Mouse (Mus musculus): Measurements from ENCODE around the gene Clec16a.

Gene Clec16a

GRCm38 (mm10) chr16:10675612-10676011, 130.5 kb downstream of the Clec16a start:
- DNase-seq (ENCODE audit: low read depth, low spot score) = no peak

- no peak for DNase-seq (ENCODE audit: low read depth, low spot score)
Observed at GRCm38 (mm10) chr16:10676461-10677066, 131.4 kb downstream of the Clec16a start.

DNA sequence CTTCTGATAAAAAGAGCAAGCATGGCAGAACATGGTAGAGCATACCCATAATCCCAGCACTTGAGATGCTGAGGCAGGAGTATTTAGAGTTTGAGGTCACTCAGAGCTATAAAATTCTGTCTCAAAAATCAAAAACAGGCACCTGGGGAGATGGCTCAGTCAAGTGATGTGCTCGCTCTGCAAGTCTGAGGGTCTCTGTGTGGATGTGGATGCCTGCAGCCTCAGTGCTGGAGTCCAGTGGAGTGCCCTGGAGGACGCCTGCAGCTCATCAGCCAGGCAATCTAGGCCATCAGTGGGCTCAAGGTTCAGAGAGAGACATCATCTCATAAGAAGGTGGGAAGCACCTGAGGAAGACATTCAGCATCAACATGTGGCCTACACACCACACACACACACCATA, 137.4 kb downstream of the Clec16a start:
- DNase-seq (ENCODE audit: low read depth, low spot score) = no peak

DNA sequence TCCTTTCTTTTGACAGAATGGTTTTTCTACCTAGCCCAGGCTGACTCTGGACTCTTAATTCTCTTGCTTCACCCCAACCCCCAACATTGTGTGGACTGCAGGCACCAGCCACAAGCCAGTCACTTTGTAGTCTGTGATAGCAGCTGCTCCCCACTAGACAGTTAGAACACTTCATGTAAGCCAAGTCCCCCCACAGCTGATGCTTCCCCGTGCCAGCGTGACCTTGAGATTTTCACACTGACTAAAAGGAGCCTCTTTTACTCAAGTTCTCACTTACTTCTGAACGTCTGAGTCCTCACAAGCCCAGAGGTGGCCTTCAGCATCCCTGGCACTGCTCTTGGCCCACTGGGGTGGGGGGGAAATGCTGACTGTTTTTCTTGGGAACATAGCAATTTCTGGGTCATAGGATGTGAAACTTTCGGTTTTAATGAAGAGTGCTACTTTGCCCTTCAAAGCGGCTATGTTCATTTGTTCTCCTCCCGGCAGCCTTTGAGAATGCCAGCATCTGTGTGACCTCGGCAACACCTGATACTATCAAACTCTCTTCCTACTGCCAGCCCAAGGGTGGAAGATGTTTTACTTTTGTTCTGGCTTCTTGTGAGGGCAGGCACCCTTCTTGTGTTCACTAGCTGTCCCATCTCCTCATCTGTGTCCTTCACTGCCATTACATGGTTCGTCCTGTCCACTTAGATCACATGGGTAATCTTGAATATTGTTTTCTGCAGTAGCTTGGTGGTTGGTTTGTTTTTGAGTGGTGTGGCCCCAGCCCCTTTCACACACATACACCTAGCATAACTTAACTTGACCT, 138.3 kb downstream of the Clec16a start:
- DNase-seq (ENCODE audit: low read depth, low spot score) = no peak

DNA sequence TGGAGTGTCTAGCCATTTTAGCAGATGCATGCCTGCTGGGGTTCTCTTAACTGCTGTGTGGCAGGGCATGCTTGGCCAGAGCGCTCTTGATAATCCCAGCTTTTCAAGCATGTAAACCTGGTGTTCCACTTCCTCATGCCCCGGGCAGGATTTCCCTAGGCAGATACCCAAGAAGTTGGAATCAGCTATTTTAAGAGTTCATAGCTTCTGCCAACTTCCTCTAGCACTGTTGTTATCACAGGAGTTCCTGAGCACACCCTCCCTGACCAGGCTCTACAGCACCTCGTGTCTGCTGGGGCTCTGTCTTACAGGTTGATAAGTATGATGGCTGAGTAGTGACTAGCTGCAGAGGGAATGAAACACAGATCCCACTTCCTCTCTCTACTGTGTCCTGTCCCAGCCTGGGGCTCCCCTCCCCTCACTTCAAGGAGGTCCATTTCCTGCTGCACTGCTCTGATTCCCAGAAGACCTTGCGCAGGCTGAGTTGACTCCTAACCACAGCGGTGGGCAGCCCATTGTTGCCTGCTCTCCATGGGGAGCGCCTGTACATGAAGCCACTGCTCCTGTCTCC, 144.7 kb downstream of the Clec16a start:
- DNase-seq (ENCODE audit: low read depth, low spot score) = no peak

DNA sequence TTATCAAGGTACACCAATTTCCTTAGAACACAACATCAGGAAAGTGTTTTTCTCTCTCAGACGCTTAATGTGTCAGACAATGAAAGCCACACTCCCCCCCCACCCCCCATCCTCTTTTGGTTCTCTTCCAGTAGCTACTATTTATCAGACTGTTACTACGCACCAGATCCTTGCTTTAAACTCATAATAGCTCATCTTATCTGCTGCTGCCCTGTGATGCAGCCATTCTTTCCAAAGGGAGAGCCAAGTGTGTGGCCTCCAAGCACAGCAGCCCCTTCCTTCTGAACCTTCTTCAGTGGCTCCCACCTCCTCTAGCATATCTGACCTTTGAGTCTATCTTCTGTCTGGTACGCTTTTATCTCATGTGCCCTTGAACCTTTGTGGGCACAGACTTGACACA, 145.3 kb downstream of the Clec16a start:
- no peak for DNase-seq (ENCODE audit: low read depth, low spot score)

DNA sequence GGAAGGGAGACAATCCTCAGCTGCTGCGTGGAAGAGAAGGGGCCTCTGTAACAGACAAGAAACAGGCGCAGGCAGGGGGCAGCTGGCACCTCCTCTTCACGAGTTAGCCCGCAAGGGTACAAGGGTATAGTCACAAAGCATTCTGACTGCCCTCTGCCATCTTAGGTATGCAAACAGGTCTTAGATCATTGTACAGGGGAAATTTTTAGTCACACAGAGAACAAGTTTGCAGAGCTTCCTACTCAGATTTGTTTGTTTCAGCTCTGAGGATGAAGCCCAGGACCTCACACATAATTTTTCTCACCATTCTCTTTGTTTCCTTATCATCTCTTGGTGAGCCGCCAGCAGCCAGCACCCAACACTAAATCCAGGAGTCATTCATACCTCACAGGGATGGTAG, 146.6 kb downstream of the Clec16a start:
- DNase-seq (ENCODE audit: low read depth, low spot score) = no peak

DNA sequence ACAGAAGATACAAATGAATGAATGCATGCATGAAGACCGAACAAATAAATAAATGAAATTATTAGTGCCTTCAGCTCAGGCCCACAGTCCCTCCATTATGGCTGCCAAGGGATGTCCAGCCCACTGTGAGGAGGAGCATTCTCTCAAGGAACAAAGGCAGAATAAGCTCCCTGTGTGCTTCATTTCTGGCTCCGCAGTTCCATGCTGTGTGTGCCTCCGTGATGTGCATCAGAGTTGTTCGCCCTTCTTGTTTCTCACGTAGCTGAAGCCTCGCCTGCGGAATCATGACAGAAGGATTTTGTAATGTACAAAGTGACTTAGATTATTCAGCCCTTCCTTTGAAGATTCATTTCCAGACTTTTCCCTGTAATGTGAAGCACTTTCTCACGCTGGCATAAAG, 147.7 kb downstream of the Clec16a start:
- DNase-seq (ENCODE audit: low read depth, low spot score) = no peak

DNA sequence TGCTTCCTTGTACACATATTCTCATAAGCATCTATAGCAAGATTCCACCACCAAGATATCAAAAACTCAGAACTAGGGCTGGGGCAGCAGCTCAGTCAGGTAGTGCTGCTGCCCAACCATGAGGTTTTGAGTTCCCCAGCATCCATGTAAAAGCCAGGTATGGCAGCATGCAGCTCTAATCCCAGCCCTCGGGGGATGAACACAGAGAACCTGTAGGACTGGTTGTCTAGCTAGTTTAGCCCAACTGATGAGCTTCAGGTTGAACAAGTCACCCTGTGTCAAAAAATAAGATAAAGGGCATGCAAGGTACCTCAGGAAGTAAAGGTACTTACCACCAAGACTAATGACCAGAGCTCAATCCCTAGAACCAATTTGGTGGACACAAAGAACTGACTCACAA, 148.3 kb downstream of the Clec16a start:
- DNase-seq (ENCODE audit: low read depth, low spot score) = no peak

- no peak for DNase-seq (ENCODE audit: low read depth, low spot score)
Observed at GRCm38 (mm10) chr16:10694414-10694851, 149.3 kb downstream of the Clec16a start.

GRCm38 (mm10) chr16:10697861-10698659, 152.9 kb downstream of the Clec16a start:
- no peak for DNase-seq (ENCODE audit: low read depth, low spot score)

GRCm38 (mm10) chr16:10699316-10699715, 154.2 kb downstream of the Clec16a start:
- no peak for DNase-seq (ENCODE audit: low read depth, low spot score)

GRCm38 (mm10) chr16:10700160-10700559, 155.0 kb downstream of the Clec16a start:
- DNase-seq (ENCODE audit: low read depth, low spot score) = peak; percentile 68

DNA sequence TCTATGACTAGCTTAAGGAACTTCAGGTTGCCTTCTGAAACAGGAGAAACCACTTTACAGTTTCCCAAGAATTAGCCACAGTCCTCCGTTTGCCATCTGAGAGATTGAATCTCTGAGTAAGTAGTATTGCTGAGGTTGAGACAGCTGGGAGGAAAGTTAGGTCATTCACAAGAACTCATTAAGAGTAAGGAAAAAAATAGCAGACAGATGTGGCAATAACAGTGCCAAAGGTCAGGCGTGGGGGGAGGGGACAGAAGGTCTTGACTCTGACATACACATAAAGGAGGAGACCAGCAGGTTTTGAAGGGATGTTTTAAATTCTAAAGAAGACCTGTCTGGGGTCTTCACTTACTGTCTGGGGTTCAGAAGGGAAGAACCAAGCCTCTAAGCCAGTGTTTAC, 157.3 kb downstream of the Clec16a start:
- no peak for DNase-seq (ENCODE audit: low read depth, low spot score)

DNA sequence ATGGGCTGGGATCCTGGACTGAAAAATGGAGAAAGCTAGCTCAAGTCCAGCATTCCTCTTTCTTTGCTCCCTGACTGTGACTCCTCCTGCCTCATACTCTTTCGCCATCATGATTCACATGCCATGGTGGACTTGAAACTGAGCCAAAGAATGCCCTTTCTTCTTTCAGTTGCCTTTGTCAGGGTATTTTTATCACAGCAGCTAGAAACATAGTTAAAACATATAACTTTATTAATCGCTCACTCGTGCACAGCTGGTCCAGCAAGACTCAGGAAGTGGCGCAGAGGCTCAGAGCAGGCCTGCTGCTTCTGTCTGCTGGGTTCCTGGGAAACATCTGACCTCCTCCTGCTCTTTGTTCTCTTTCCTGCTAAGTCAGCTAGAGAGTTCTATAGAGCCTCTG, 158.8 kb downstream of the Clec16a start:
- DNase-seq (ENCODE audit: low read depth, low spot score) = no peak

- DNase-seq (ENCODE audit: low read depth, low spot score) = no peak
Observed at GRCm38 (mm10) chr16:10705396-10705795, 160.3 kb downstream of the Clec16a start.

DNA sequence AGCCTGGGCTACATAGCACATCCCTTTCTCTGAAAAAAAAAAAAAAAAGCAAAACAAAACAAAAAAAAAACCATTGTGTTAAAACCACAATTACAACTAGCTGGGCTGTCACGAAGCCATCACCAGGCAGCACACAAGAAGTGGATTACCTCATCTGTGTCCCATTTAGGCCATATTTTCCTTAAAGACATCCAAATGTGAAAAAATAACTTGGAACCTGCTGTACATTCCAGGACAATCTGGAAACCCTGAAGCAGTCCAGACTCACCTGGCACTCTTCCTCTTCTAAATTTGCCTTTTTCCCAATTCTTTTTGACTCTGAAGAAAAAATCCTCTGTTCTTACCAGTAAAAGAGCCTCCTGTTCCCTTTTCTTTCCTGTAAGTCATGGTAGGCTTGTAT, 166.4 kb downstream of the Clec16a start:
- no peak for DNase-seq (ENCODE audit: low read depth, low spot score)

DNA sequence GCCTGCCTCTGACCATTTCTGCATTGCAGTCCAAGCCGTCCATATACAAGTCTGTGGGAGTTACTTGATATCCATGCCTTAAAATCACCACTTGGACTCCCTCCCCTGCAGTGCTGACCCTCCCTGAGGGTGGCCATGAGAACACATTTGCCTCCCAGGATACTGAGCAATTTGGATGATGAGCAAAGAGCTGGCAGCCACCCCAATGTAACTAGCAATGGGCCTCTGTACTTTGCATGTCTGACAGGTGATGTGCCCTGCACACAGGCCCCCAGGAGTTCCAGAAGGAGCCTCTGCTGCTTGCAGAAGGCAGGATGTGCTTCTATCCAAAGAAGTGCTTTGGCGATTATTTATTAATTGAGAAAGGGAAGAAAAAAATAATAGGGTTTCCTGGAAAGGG, 167.9 kb downstream of the Clec16a start:
- DNase-seq (ENCODE audit: low read depth, low spot score) = no peak

- DNase-seq (ENCODE audit: low read depth, low spot score) = no peak
Observed at GRCm38 (mm10) chr16:10713441-10714239, 168.5 kb downstream of the Clec16a start.

- no peak for DNase-seq (ENCODE audit: low read depth, low spot score)
Observed at GRCm38 (mm10) chr16:10715211-10715610, 170.1 kb downstream of the Clec16a start.

DNA sequence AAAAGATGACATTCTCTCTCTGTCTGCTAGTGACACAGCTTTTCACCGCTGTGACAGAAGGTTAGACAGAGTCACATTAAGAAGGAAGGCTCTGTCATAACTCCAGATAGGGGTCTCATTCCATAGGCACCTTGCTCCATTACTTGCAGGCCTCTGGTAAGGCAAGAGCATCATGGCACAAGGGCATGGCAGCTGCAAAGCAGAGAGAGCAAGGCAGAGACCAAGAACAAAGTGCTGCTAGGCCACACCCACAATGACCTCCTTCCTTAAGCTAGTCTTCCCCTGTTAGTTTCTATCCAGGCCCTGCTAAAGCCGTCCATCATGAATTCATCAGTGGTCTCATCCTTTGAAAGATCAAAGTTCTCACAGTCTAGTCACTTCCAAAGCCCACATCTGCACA, 170.5 kb downstream of the Clec16a start:
- DNase-seq (ENCODE audit: low read depth, low spot score) = no peak
